Mouse (Mus musculus): Measurements from ENCODE around the gene Ppp1r36.

GRCm38 (mm10) chr12:76380151-76380550 lies 37.2 kb upstream of the Ppp1r36 start:
- no peak for TF ChIP-seq CTCF (IDR thresholded peaks at IDR 0.05 in 2 of 3, conservative IDR thresholded peaks at IDR 0.05 in 1 of 3; ENCODE audit: control insufficient read depth in 1 of 3, insufficient read depth in 1 of 3, low read depth in 2 of 3, low read length in 3 of 3, poor library complexity in 1 of 3, severe bottlenecking in 1 of 3)
- no peak for TF ChIP-seq E2F4 (IDR thresholded peaks at IDR 0.05; ENCODE audit: borderline replicate concordance, low read depth, low read length)
- no peak for TF ChIP-seq ZNF384 (IDR thresholded peaks at IDR 0.05; ENCODE audit: low read depth, low read length)
- TF ChIP-seq POLR2A (IDR thresholded peaks at IDR 0.05; ENCODE audit: control insufficient read depth in 1 of 2, insufficient read depth in 1 of 2, low read depth in 1 of 2, low read length in 2 of 2, poor library complexity in 1 of 2) = no peak
- no peak for TF ChIP-seq MEF2A (IDR thresholded peaks at IDR 0.05; ENCODE audit: extremely low read depth, insufficient replicate concordance, low read depth, low read length, poor library complexity, severe bottlenecking)
- no peak for TF ChIP-seq TAL1 (IDR thresholded peaks at IDR 0.05; ENCODE audit: low read length)
- no peak for TF ChIP-seq USF2 (IDR thresholded peaks at IDR 0.05; ENCODE audit: borderline replicate concordance in 1 of 2, insufficient read depth in 1 of 2, low read depth in 1 of 2, low read length in 2 of 2)
- no peak for TF ChIP-seq TCF12 (IDR thresholded peaks at IDR 0.05; ENCODE audit: low read depth, low read length)
- TF ChIP-seq EP300 (IDR thresholded peaks at IDR 0.05; ENCODE audit: low read depth in 1 of 2, low read length in 2 of 2) = no peak

All from MEL (cell line).